Mouse (Mus musculus): ENCODE results near the gene Gpc5.

DNA sequence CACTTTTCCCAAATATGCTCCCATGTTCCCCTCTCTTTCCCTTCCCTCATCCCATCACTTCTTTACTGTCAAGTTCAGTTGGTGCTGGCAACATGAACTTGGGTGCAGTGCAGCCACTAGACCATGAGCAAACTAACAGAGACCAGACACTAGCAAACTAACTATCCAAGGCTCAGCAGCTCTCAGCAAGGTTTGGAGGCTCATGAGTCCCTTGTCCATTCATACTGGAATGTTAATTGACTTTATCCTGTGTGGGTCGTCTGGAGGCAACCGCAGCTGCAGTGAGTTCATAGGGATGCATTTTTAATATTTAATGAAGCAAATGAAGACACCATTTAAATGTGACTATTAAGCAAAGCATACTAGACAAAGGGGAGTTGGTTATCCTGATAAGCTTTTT is 1292.6 kb downstream of the Gpc5 start:
- TF ChIP-seq CTCF (IDR thresholded peaks at IDR 0.05; ENCODE audit: extremely low read depth, insufficient read length, insufficient replicate concordance, low read depth, low read length) (no peak), POLR2A (IDR thresholded peaks at IDR 0.05; ENCODE audit: low read depth, low read length) (no peak)
